Mouse (Mus musculus) liver, embryonic 14.5 days (tissue): ENCODE results near the gene Olfr994.

Source experiments
- CTCF ChIP-seq: IDR thresholded peaks from 2 replicates; pipeline ENCODE4 v1.5.1; 2016; ENCODE audit warnings: antibody characterized with exemption, low read depth, control low read depth
- EP300 ChIP-seq: IDR thresholded peaks from 2 replicates; pipeline ENCODE4 v1.6.1; 2016; ENCODE audit warnings: antibody characterized with exemption, low read depth

DNA sequence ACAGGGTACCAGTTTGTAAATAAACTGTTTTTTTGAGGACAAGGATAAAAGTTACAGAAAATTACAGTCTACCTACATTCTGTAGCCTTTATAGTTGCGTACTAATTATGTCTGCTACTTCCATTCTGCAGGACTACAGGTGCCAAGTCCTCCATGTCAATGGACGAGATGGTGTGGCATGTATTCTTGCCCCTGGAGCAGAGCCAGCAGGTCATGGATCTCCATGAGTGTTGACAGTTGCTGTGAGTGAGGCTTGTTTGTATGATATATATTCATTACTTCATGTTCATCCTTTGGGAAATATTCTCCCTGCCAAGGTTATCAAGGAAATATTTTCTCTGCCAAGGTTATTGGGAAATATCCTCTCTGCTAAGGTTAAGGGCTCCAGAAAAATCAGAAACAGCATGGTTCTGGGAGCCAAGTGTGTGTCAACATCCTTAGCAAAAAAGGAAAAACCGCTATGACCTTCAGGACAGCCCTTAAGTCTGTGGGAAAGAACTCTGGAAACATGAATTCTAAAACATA is 30.6 kb upstream of the Olfr994 start:
- TF ChIP-seq EP300 = no peak
- no peak for TF ChIP-seq CTCF
